16 mouse cellular contexts compared by ENCODE assay signal in genomic region chr1:32433118-32433517, GRCm38 (mm10).
"Had no signal": no experiment of that assay in that cellular context is flagged by ENCODE, and none has a peak within 500 bp of the region (broad histone marks: within the 10 kb centered on the region; RNA-seq: fewer than 3 reads in every experiment).

No protein-coding gene starts in this region.

- H3K9ac ChIP-seq: lung, embryonic 14.5 days; midbrain, embryonic 12.5 days; neural tube, embryonic 12.5 days; stomach, embryonic 15.5 days had no signal

- H3K27ac ChIP-seq: midbrain, embryonic 10.5 days; midbrain, embryonic 12.5 days; neural tube, embryonic 12.5 days; stomach, embryonic 15.5 days; stomach, postnatal 0 days had no signal

- ATAC-seq: midbrain, embryonic 16.5 days had no signal

- H3K4me1 ChIP-seq: midbrain, embryonic 10.5 days; midbrain, embryonic 12.5 days; neural tube, embryonic 12.5 days; stomach, embryonic 15.5 days had no signal

- H3K27me3 ChIP-seq: midbrain, embryonic 12.5 days; neural tube, embryonic 12.5 days; stomach, embryonic 15.5 days had no signal

- H3K4me3 ChIP-seq: midbrain, embryonic 10.5 days; midbrain, embryonic 12.5 days; myocyte; neural tube, embryonic 12.5 days; stomach, embryonic 15.5 days had no signal

- H3K36me3 ChIP-seq: midbrain, embryonic 10.5 days; midbrain, embryonic 12.5 days; neural tube, embryonic 12.5 days; stomach, embryonic 15.5 days had no signal

- H3K9me3 ChIP-seq: midbrain, embryonic 10.5 days; midbrain, embryonic 12.5 days; neural tube, embryonic 12.5 days; stomach, embryonic 15.5 days had no signal

- DNase-seq: lung, adult 18-20 months; lung, embryonic 14.5 days; lung, postnatal 10 days; lung, postnatal 4 days; midbrain, embryonic 14.5 days; right cerebral cortex, postnatal 14 days; thymus, adult 2 months; thymus, postnatal 25 days; thymus, postnatal 4 days had no signal

- H3K4me2 ChIP-seq: lung, embryonic 14.5 days; midbrain, embryonic 12.5 days; neural tube, embryonic 12.5 days; stomach, embryonic 15.5 days had no signal
